Mouse (Mus musculus) liver, embryonic 16.5 days (tissue): Measurements from ENCODE around the gene Tmem222. TPM values are rescaled to one million over a fixed set of nuclear protein-coding genes. Genes with fewer than 3 reads are reported as not detected.

Source experiments
- ATAC-seq: fragments of 200-750 bp; cut with Nextera tagmentation; 2 replicates; pipeline ENCODE4 v1.8.0; 2017; ENCODE audit warnings: low read depth, mild to moderate bottlenecking, moderate number of reproducible peaks, moderate library complexity
- H3K27ac ChIP-seq: fragments of 300-500 bp; sonication (generic); 2 replicates; pipeline ENCODE4 v1.5.1; 2014; ENCODE audit warnings: mild to moderate bottlenecking, low read length
- H3K27me3 ChIP-seq: fragments of 300-500 bp; sonication (generic); 2 replicates; pipeline ENCODE4 v1.6.1; 2014; ENCODE audit warnings: low read depth, low read length, mixed read lengths; ENCODE audit not compliant: control insufficient read depth, insufficient read depth
- H3K36me3 ChIP-seq: fragments of 300-500 bp; sonication (generic); 2 replicates; pipeline ENCODE4 v1.6.1; 2014; ENCODE audit warnings: mild to moderate bottlenecking; ENCODE audit not compliant: control insufficient read depth, insufficient read depth
- H3K4me1 ChIP-seq: fragments of 300-500 bp; sonication (generic); 2 replicates; pipeline ENCODE4 v1.6.1; 2014; ENCODE audit warnings: low read depth, low read length, mixed read lengths; ENCODE audit not compliant: control insufficient read depth
- H3K4me2 ChIP-seq: fragments of 300-500 bp; sonication (generic); 2 replicates; pipeline ENCODE4 v1.6.1; 2014; ENCODE audit warnings: low read depth, low read length, mixed read lengths
- H3K4me3 ChIP-seq: fragments of 300-500 bp; sonication (generic); 2 replicates; pipeline ENCODE4 v1.5.1; 2014; ENCODE audit warnings: low read depth, mild to moderate bottlenecking, low read length
- H3K9ac ChIP-seq: fragments of 300-500 bp; sonication (generic); 2 replicates; pipeline ENCODE4 v1.6.1; 2014; ENCODE audit warnings: low read depth, low read length
- H3K9me3 ChIP-seq: fragments of 300-500 bp; sonication (generic); replicated peaks from 2 replicates; pipeline ENCODE4 v1.6.1; 2016; ENCODE audit warnings: low read length; ENCODE audit not compliant: control insufficient read depth
- WGBS: fragments of 180-500 bp; shearing (Covaris S2); extraction: QIAGEN DNeasy Blood & Tissue Kit; methylation state at CpG from one replicate; pipeline ENCODE4 v1.1.7; 2014; ENCODE audit not compliant: insufficient replicate concordance; 5-methylcytosine and 5-hydroxymethylcytosine counted together
- polyA plus RNA-seq: library from polyadenylated mRNA; unstranded; fragments of >200 nt; fragmentation: Nextera tagmentation; extraction: Ambion mirVana; gene quantifications from 2 replicates; pipeline ENCODE4 v1.2.1, GENCODE M21; 2015

Tmem222 gene
- polyA plus RNA-seq, 1 experiment from 2014 or later: 34.9 TPM

DNA sequence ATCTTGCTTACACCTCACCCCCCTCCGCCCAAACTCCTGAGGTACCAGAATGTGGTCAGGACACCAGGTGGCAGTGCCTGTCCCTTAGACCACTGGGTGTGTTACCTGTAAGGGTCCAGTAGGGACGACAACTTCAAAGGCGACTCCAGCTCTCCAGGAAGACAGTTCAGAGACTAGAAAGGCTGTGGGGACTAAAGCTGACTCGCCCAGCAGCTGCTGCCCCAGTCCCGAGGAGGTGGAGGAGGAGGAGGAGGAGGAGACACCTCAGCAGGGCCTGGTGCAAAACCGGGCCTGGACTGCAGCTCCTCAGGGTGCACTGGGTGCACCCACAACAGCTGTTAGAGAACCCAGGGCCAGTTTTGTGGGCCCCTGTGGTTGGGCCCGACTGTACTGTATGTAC lies 14.7 kb downstream of the Tmem222 start, which contains the start of gene Sytl1:
Gene Sytl1 (minus strand): TSS at position 232 of the 400 bp plus-strand sequence.
- H3K36me3 ChIP-seq: peaks cover 20% of the 10 kb centered on the region
- peaks cover 1% of the 10 kb centered on the region; the same call in 1 of the 2 replicates for H3K4me1 ChIP-seq
- no peaks in the 10 kb centered on the region for H3K27me3 ChIP-seq
- no peaks in the 10 kb centered on the region for H3K9me3 ChIP-seq
- H3K27ac ChIP-seq: no peak within 1 kb of the TSS
- WGBS: 34% methylated on average over 7 of the region's 7 CpGs
- no peak within 1 kb of the TSS; the same call in 1 of the 2 replicates for H3K9ac ChIP-seq
- peak; percentile 22; the same call in 1 of the 2 replicates for ATAC-seq
- no peak within 1 kb of the TSS for H3K4me3 ChIP-seq
- H3K4me2 ChIP-seq: no peak within 1 kb of the TSS

DNA sequence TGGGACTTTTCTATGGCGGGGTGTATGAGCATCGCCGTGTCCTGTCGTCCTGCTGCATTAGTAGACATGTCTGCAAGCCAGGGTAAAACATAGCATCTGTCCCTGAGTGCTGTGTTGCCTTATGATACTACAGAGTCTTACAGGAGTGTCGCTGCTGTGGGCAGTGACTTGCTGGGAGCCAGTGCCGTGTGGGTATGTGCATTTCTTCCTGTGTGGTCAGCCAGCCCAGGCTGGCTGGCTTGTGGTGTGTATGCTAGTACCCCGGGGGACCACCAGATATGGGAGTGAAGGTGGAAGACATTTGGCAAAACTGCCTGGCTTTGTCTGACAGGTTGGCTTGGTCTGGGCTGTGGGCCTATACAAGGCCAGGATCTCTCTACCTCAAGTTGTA lies 15.2 kb downstream of the Tmem222 start:
- Histone ChIP-seq H3K4me3 (no peak overlapping the region), H3K9ac (no peak overlapping the region; the same call in 1 of the 2 replicates), H3K4me2 (no peak overlapping the region), H3K27me3 (no peaks in the 10 kb centered on the region; the same call in 1 of the 2 replicates), H3K27ac (no peak overlapping the region), H3K36me3 (peaks cover 15% of the 10 kb centered on the region), H3K4me1 (peaks cover 4% of the 10 kb centered on the region; the same call in 1 of the 2 replicates), H3K9me3 (no peaks in the 10 kb centered on the region)
- no peak for ATAC-seq
- WGBS: 34% methylated on average over 7 of the region's 7 CpGs

DNA sequence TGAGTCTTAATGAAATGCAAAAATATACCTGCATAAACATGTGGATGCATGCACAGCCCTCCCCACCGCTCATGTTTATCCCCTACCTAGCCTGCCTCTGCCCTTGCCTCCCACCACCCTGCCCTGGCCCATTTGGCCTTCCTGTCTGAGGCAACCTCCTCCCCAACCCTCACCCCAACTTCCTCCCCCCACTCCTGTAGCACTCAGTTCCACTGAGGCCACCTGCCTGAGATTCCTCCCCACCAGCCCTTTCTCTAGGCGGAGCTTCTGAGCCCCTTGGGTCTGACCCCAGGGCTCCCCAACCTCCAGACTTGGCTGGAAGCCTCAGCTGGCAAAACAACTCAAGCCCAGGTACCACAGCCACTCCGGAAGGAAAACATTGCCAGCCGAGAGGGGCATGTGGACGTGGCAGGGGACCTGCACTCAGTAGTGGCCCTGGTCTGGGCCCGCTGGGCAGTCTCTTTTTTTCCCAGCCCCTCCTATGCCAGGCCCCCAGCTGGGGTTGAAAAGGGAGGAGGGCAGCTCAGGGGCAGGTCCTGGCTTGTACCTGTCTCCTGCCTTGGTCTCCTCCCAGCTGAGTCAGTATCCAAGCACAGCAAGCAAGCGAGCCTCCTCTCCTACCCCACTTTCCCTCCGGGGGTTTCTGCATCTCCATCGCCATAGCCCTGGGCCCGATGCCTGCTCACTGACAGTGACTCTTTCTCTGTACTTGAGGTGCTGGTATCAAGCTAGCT lies 15.8 kb downstream of the Tmem222 start:
- WGBS: 44% methylated on average over 10 of the region's 10 CpGs
- Histone ChIP-seq H3K9me3 (no peaks in the 10 kb centered on the region), H3K4me1 (peaks cover 4% of the 10 kb centered on the region; the same call in 1 of the 2 replicates), H3K27ac (no peak overlapping the region), H3K36me3 (peaks cover 15% of the 10 kb centered on the region), H3K9ac (no peak overlapping the region), H3K4me3 (no peak overlapping the region), H3K4me2 (no peak overlapping the region), H3K27me3 (peaks cover 4% of the 10 kb centered on the region)
- ATAC-seq: no peak

DNA sequence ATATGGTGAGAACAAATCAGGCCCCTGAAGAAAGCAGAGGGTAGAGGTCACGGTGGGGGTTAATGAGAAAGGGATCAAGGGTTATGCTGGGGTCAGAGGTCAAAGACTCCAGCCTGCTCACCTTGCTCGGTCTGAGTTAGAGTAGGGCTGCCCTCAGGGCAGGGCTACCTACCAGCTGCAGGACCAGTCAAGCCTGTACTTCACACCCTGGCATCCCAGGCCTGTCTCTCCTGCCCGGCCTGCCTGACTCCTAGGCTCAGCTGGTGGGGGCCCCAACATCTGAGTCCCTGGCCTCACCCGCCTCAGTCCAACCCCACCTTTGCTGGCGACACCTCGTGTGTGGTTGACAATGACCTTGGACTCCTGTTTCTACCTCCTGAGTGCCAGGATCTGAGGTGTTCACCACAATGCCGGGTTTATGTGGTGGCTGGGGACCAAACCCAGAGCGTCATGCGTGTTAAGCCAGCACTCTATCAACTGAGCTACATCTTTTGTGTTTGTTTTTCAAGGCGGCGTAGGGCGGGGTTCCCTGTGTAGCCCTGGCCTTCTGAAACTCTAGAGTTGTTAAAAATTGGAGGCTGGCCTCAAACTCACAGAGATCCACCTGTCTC lies 19.7 kb downstream of the Tmem222 start:
- peaks cover 13% of the 10 kb centered on the region for H3K27me3 ChIP-seq

DNA sequence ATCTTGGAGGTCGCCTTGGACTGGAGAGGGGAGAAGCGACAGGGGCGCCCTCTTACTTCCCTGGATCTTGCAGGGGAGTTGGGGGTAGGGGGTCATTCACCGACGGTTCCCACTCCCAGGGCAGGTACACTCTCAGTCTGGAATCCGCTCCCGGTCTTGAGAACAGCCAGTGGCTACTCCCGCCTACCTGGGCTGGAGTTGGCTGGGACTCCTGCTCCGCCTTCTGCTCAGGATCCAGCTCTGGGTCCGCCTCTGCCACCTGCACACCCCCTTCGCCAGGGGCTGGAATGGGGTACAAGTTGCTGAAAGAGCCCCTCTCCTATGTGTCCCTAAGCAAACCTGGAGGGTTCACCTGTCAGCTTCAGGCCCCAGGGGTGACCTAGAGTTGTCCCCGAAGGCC lies 20.4 kb downstream of the Tmem222 start:
- H3K27ac ChIP-seq: no peak overlapping the region
- WGBS: 42% methylated on average over 12 of the region's 12 CpGs
- no peak overlapping the region for H3K9ac ChIP-seq
- H3K27me3 ChIP-seq: peaks cover 13% of the 10 kb centered on the region
- H3K36me3 ChIP-seq: no peaks in the 10 kb centered on the region
- peaks cover 4% of the 10 kb centered on the region; the same call in 1 of the 2 replicates for H3K4me1 ChIP-seq
- no peak overlapping the region for H3K4me3 ChIP-seq
- no peak for ATAC-seq
- 0 out of 2 replicates have a peak overlapping the region, but pooled peaks have one; percentile 2 for H3K4me2 ChIP-seq
- no peaks in the 10 kb centered on the region for H3K9me3 ChIP-seq

More for the DNA sequence above, 19.7 kb downstream of the Tmem222 start:
- 56% methylated on average over 12 of the region's 12 CpGs for WGBS
- Histone ChIP-seq H3K4me1 (peaks cover 4% of the 10 kb centered on the region; the same call in 1 of the 2 replicates), H3K27ac (no peak overlapping the region), H3K9me3 (no peaks in the 10 kb centered on the region), H3K36me3 (no peaks in the 10 kb centered on the region), H3K9ac (no peak overlapping the region), H3K4me2 (no peak overlapping the region), H3K4me3 (no peak overlapping the region)
- ATAC-seq: no peak

DNA sequence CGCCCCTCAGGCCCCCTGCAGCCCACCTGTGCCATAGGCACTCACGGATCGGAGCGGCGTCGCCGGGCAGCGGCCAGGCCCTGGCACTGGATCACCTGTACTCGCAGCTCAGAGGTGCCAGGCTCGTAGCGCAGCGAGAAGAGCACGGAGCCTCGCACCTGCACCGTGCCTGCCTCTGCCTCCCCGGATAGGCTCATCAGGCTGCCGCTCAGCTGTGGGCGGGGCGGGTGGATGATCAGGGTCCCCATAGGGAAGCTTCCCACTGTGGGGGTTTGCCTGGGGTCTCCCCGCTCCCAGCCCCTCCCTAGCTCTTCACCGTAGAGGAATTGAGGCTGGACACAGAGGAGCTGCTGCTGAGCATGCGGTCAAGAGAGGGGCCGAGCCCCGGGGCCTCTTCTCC lies 20.8 kb downstream of the Tmem222 start:
- Histone ChIP-seq H3K27me3 (peaks cover 16% of the 10 kb centered on the region), H3K9ac (no peak overlapping the region), H3K36me3 (no peaks in the 10 kb centered on the region), H3K4me1 (peaks cover 4% of the 10 kb centered on the region; the same call in 1 of the 2 replicates), H3K4me2 (0 out of 2 replicates have a peak overlapping the region, but pooled peaks have one; percentile 2), H3K4me3 (no peak overlapping the region), H3K27ac (no peak overlapping the region), H3K9me3 (no peaks in the 10 kb centered on the region)
- ATAC-seq: no peak
- WGBS: 41% methylated on average over 24 of the region's 24 CpGs

DNA sequence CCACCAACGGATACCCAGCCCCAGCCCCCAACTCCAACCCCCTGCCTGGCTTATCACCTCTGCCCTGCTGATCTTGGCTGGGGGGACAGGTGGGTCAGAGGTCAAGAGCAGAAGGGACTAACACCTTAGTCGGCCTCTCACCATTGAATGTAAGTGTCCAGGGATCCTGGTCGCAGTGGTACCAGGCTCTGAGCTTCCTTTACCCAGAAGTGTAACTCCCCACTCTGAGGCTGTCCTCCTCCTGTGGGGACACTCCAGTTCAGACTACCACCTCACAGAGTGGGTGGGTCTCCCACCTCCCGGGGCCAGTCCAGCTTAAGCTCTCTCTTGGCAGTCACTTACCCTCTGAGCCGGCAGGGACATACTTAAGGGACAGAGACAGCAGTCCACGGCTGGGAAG lies 22.2 kb downstream of the Tmem222 start:
- Histone ChIP-seq H3K4me3 (no peak overlapping the region), H3K27me3 (peaks cover 29% of the 10 kb centered on the region), H3K36me3 (no peaks in the 10 kb centered on the region), H3K4me1 (peaks cover 14% of the 10 kb centered on the region), H3K9ac (no peak overlapping the region), H3K9me3 (no peaks in the 10 kb centered on the region), H3K27ac (no peak overlapping the region), H3K4me2 (no peak overlapping the region)
- WGBS: 61% methylated on average over 6 of the region's 6 CpGs
- no peak for ATAC-seq

DNA sequence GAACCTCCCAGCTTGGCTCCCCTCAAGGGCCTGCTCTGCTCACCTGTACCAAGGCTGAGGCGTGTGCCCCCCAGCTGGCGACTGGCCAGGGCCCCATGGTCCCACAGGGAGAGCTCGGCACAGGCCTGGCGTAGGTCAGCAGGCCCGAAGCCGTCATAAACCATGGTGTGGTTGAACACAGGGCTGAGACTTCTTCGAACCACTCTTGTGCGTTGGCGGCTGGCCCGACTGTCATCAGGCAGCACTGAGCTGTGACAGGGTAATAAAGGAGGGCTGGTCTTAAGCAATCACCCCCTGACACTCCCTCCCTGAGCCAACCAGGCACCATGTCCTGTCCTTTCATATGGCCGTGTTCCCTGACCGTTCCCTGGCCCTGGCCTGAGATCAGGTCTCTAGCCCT lies 24.2 kb downstream of the Tmem222 start:
- H3K4me1 ChIP-seq: peaks cover 21% of the 10 kb centered on the region
- no peaks in the 10 kb centered on the region for H3K36me3 ChIP-seq
- WGBS: 75% methylated on average over 12 of the region's 12 CpGs
- H3K4me3 ChIP-seq: no peak overlapping the region
- no peak overlapping the region for H3K27ac ChIP-seq
- no peaks in the 10 kb centered on the region for H3K9me3 ChIP-seq
- peaks cover 36% of the 10 kb centered on the region for H3K27me3 ChIP-seq
- ATAC-seq: no peak
- H3K9ac ChIP-seq: no peak overlapping the region
- H3K4me2 ChIP-seq: no peak overlapping the region

DNA sequence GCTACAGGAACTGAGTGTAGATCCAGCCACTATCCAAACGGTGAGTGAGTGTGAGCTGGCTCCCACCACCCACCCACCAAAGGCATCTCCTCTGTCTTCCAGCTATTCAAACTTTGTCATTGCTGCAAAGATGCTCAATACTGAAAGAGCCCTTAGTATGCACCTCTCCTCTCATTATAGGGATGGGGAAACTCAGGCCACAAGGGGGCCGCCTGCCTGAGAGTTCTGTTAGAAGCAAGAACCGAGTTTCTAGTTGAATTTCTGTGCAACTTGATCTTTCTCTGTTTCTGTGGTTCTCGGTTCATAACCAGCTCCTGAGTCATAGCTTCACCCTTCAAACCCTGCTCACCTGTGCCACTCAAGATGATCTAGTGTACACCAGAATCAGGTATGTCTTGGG lies 25.5 kb downstream of the Tmem222 start:
- peaks cover 39% of the 10 kb centered on the region for H3K27me3 ChIP-seq

More for the DNA sequence above, 25.5 kb downstream of the Tmem222 start:
- WGBS: 61% methylated on average over 4 of the region's 4 CpGs
- Histone ChIP-seq H3K36me3 (no peaks in the 10 kb centered on the region), H3K4me3 (no peak overlapping the region), H3K9me3 (no peaks in the 10 kb centered on the region), H3K4me1 (peaks cover 31% of the 10 kb centered on the region), H3K27ac (no peak overlapping the region), H3K9ac (no peak overlapping the region), H3K4me2 (no peak overlapping the region)
- no peak for ATAC-seq
